Mouse (Mus musculus) neural tube, embryonic 15.5 days (tissue): Measurements from ENCODE around the gene Zfp524. TPM values are rescaled to one million over a fixed set of nuclear protein-coding genes. Genes with fewer than 3 reads are reported as not detected.
A peak's percentile ranks its signal among the peaks of the same experiment; 100 is the strongest.
"Not testable (repeated sequence)": the region's sequence is repeated elsewhere in the genome, so short reads cannot be mapped to it uniquely, and the experiment has no call there.

Experiments
- ATAC-seq: fragments of 200-750 bp; cut with Nextera tagmentation; 2 replicates; pipeline ENCODE4 v1.8.0; 2017; ENCODE audit warnings: mild to moderate bottlenecking, moderate TSS enrichment, moderate library complexity; ENCODE audit not compliant: low FRiP score
- H3K27ac ChIP-seq: fragments of 300-500 bp; sonication (generic); replicated peaks from 2 replicates; pipeline ENCODE4 v1.5.1; 2015; ENCODE audit warnings: mild to moderate bottlenecking, inconsistent platforms
- H3K27me3 ChIP-seq: fragments of 300-500 bp; sonication (generic); replicated peaks from 2 replicates; pipeline ENCODE4 v1.6.1; 2015; ENCODE audit warnings: inconsistent platforms
- H3K36me3 ChIP-seq: fragments of 300-500 bp; sonication (generic); 2 replicates; pipeline ENCODE4 v1.6.1; 2015; ENCODE audit warnings: inconsistent platforms
- H3K4me1 ChIP-seq: fragments of 300-500 bp; sonication (generic); 2 replicates; pipeline ENCODE4 v1.6.1; 2015; ENCODE audit warnings: inconsistent platforms
- H3K4me2 ChIP-seq: fragments of 300-500 bp; sonication (generic); 2 replicates; pipeline ENCODE4 v1.6.1; 2015; ENCODE audit warnings: inconsistent platforms, mild to moderate bottlenecking, moderate library complexity
- H3K4me3 ChIP-seq: fragments of 300-500 bp; sonication (generic); replicated peaks from 2 replicates; pipeline ENCODE4 v1.5.1; 2015; ENCODE audit warnings: mild to moderate bottlenecking, inconsistent platforms
- H3K9ac ChIP-seq: fragments of 300-500 bp; sonication (generic); replicated peaks from 2 replicates; pipeline ENCODE4 v1.6.1; 2015; ENCODE audit warnings: mild to moderate bottlenecking, inconsistent platforms
- H3K9me3 ChIP-seq: fragments of 300-500 bp; sonication (generic); replicated peaks from 2 replicates; pipeline ENCODE4 v1.6.1; 2016; ENCODE audit warnings: inconsistent platforms
- WGBS: fragments of 180-500 bp; shearing (Covaris S2); methylation state at CpG from one replicate; pipeline ENCODE4 v1.1.7; 2015; ENCODE audit warnings: mixed read lengths; 5-methylcytosine and 5-hydroxymethylcytosine counted together
- polyA plus RNA-seq: library from polyadenylated mRNA; unstranded; fragments of >200 nt; fragmentation: Nextera tagmentation; extraction: Ambion mirVana; gene quantifications from 2 replicates; pipeline ENCODE4 v1.2.1, GENCODE M21; 2015

Gene Zfp524
- polyA plus RNA-seq, 1 experiment from 2014 or later = 7.3 TPM

DNA sequence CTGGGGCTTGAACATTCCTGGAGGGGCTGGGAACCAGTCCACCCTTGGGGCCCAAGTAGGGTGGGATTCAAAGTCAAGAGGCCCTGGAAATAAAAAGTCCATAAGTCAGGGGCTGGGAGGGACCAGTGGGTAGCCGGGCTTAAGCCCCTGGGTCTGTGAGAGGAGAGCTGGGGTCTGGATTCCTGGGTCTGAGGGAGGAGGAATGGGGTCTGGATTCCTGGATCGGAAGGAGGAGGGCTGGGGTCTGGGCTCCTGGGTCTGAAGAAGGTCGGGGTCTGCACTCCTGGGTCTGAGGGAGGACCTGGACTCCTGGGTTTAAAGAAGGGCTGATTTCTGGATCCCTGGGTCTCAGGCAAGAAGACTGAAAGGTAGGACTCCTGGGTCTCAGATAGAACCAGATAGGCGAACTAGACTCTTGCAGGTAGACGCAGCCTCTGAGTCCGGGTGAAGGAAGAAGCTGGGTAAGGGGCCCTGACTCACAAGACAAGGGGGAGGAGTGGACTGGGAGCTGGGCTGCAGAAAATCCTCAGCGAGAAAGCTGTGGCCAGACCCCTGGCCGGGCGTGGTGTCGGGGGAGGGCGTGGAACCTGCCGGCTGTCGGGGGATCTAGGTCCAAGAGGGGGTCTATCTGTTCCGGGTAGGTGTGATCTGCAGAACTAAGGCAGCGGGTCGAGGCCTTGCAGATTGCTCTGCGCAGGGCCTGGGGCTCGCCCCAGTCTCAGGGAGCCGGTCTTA is 18.8 kb upstream of the Zfp524 start:
- peak overlapping the region; percentile 75 for H3K27ac ChIP-seq
- peak overlapping the region; percentile 73 for H3K4me3 ChIP-seq
- peaks cover 31% of the 10 kb centered on the region for H3K36me3 ChIP-seq
- no peaks in the 10 kb centered on the region for H3K27me3 ChIP-seq
- H3K9me3 ChIP-seq = no peaks in the 10 kb centered on the region
- 7% methylated on average over 19 of the region's 19 CpGs for WGBS
- peak overlapping the region; percentile 77 for H3K4me2 ChIP-seq
- peaks cover 41% of the 10 kb centered on the region for H3K4me1 ChIP-seq
- ATAC-seq = peak; percentile 13
- H3K9ac ChIP-seq = peak overlapping the region; percentile 81

DNA sequence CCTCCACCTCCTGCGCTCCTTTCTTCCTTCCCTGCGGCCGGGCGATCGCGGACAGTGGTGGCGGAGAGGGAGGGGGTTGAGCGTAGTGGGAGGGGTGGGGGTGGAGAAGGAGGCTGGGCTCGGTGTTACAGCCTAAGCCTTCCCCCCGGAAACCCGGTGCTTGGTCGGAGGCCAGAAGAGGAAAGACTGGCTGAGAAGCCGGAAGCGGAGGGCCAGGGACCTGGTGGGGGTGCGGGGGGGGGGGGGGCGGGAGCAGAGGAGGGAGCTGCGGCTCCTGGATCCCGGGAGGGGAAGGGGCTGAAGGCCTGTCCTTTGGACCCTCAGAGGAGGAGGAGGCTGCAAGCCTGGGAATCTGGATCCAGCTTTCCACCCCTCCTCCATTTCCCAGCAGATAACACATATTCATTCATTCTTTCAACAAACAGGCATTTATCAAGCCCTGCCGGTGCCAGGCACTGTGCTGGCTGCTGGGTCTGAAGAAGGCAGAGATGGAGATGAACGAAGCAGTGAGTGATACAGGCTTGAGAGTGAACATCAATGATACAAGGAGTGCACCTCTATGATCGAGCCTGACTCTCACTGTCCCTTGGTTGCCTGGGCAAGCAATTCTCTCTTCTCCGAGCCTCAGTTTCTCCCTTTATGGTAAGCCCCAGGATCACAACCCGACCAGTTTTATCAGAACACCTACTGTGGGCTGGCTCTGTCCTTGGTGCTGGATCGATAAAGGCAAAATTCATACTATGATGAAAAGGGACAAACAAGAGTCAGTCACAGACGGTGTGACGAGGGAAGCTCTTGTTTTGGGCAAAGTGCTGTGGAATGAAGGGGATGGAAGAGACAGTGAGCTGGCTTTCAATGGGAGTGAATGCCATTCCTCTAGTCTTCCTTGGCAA is 18.0 kb upstream of the Zfp524 start, which contains the start of gene Zfp579:
Gene Zfp579, minus strand, starts transcription at position 156 of the 893 bp plus-strand sequence.
- Histone ChIP-seq H3K4me2 (peak within 1 kb of the TSS; percentile 77), H3K4me1 (peaks cover 41% of the 10 kb centered on the region), H3K27ac (peak within 1 kb of the TSS; percentile 90), H3K4me3 (peak within 1 kb of the TSS; percentile 73), H3K27me3 (no peaks in the 10 kb centered on the region), H3K9ac (peak within 1 kb of the TSS; percentile 81), H3K36me3 (peaks cover 23% of the 10 kb centered on the region), H3K9me3 (no peaks in the 10 kb centered on the region)
- peak; percentile 88 for ATAC-seq
- WGBS = 4% methylated on average over 20 of the region's 26 CpGs

DNA sequence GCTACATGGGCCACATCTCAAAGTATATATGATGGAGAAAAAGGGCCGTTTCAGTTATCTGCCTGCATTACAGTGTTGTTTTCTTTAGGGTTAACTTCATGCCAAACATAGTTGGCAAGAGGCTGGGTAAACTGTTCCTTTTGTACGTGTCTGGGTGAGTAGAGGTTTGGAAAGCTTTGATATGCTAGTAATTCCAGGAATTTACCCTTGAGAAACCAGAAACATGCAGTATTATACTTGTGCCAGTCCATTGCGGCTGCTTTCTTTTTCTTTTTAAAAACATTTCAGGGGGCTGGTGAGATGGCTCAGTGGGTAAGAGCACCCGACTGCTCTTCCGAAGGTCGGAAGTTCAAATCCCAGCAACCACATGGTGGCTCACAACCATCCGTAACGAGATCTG is 17.3 kb upstream of the Zfp524 start:
- Histone ChIP-seq H3K4me1 (peaks cover 41% of the 10 kb centered on the region), H3K4me2 (peak overlapping the region; percentile 77), H3K27me3 (no peaks in the 10 kb centered on the region), H3K4me3 (peak overlapping the region; percentile 73), H3K27ac (peak overlapping the region; percentile 90), H3K36me3 (peaks cover 16% of the 10 kb centered on the region), H3K9ac (peak overlapping the region; percentile 81), H3K9me3 (no peaks in the 10 kb centered on the region)
- WGBS = 68% methylated on average over 6 of the region's 8 CpGs
- ATAC-seq = no peak

DNA sequence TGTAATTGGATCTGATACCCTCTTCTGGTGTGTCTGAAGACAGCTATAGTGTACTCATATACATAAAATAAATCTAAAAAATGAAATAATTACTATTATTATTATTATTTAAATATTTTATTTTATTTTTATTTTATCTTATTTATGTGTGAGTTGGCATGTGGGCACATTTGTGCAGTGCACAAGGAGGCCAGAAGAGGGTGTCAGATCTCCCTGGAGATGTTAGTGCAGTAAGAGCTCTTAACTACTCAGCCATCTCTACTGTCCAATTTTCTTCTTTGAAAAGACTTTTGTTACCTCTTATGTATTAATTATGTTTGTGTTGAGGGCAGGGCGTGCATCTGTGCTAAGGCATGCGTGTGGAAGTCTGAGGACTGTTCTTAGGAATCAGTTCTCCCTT is 14.3 kb upstream of the Zfp524 start:
- H3K9ac ChIP-seq = no peak overlapping the region
- ATAC-seq = no peak
- no peak overlapping the region for H3K4me2 ChIP-seq
- peaks cover 13% of the 10 kb centered on the region for H3K4me1 ChIP-seq
- no peaks in the 10 kb centered on the region for H3K36me3 ChIP-seq
- no peaks in the 10 kb centered on the region for H3K27me3 ChIP-seq
- no peaks in the 10 kb centered on the region for H3K9me3 ChIP-seq
- 72% methylated on average over 2 of the region's 2 CpGs for WGBS
- no peak overlapping the region for H3K4me3 ChIP-seq
- H3K27ac ChIP-seq = no peak overlapping the region

DNA sequence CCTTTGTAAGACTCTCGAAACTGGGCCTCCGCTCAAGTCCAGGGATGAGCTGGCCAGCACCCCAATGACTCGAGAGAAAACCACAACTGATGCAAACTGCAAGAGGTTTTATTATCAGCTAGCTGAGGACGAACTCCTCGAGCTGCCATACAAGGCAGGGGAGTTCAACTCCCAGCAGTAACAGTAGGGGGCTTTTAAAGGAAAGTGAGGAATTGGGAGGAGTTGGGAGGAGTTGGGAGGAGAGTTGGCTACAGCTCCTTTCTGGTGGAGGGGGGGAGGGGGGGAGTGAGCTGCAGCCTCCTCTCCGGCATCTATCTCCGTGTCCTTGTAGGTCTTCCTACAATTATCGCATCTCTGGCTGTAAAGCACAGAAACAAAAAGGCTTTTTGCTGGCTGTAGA is 11.3 kb upstream of the Zfp524 start:
- not testable (repeated sequence) for H3K4me2 ChIP-seq, H3K27me3 ChIP-seq, H3K27ac ChIP-seq, H3K4me1 ChIP-seq, H3K9me3 ChIP-seq, ATAC-seq, H3K4me3 ChIP-seq, H3K9ac ChIP-seq
- H3K36me3 ChIP-seq = peaks cover 14% of the 10 kb centered on the region
- 71% methylated on average over 8 of the region's 8 CpGs for WGBS

DNA sequence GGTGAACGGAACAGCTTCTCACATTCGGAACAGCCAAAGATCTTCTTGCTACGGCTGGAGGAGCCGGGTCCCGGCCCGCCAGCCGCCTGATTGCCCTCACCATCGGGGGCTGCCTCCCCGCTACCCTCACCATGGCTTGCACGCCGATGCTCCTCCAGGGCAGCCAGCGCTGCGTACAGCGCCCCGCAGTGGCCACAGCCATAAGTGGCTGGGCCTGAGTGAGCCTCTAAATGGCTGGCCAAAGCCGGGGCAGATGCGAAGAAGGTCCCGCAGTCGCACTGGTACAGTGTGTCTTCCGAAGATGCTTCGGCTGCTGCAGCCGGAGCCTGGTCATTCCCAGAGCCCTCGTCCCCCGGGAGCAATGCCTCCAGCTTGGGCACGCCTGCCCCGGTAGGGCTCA is 6.0 kb upstream of the Zfp524 start:
- WGBS = 95% methylated on average over 26 of the region's 26 CpGs
- ATAC-seq = no peak
- Histone ChIP-seq H3K4me1 (0 out of 2 replicates have a peak, but pooled peaks cover 2% of the 10 kb centered on the region), H3K9ac (no peak overlapping the region), H3K4me2 (no peak overlapping the region), H3K27me3 (no peaks in the 10 kb centered on the region), H3K9me3 (no peaks in the 10 kb centered on the region), H3K27ac (no peak overlapping the region), H3K36me3 (peaks cover 63% of the 10 kb centered on the region), H3K4me3 (no peak overlapping the region)

DNA sequence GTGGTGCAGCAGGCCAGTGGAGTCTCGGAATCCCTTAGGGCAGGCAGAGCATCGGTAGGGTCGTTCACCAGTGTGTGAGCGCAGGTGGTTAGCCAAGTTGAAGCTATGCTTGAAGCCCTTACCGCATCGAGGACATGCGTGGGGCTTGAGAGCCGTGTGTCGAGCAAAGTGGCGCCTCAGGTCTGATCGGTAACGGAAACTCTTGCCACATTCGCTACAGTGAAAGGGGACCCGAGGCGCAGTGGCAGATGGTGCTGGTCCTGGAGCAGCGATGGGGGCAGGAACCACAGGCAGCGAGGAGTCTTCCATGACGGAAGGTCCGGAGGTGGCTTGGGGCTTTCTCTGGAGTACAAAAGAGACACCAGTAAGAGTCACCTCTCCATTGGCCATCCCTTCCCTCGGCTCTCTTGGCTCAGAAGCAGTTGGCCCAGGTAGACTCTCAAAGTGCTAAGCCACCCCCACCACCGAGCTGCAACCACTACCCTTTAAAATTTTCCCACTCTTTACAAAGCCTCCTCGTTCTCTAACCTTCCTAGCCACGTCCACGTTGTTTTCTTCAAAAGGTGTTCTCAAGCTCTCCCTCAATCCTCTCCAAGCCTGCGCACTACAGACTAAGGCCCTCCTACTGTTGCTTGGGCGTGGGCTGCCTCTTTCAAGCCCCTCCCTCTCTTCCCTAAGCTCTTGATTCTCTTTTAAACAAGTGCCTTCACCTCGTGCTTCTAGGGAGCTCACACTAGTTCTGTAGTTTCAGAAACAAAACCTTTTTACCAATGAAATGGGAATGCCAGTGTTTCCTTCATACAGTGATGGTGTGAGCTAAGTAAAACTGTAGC is 1.3 kb upstream of the Zfp524 start:
- H3K9me3 ChIP-seq = no peaks in the 10 kb centered on the region
- WGBS = 94% methylated on average over 27 of the region's 27 CpGs
- H3K4me3 ChIP-seq = no peak overlapping the region
- ATAC-seq = no peak
- peaks cover 16% of the 10 kb centered on the region for H3K4me1 ChIP-seq
- peaks cover 48% of the 10 kb centered on the region for H3K36me3 ChIP-seq
- no peak overlapping the region for H3K9ac ChIP-seq
- no peaks in the 10 kb centered on the region for H3K27me3 ChIP-seq
- H3K27ac ChIP-seq = no peak overlapping the region
- peak overlapping the region; percentile 69; the same call in 1 of the 2 replicates for H3K4me2 ChIP-seq

DNA sequence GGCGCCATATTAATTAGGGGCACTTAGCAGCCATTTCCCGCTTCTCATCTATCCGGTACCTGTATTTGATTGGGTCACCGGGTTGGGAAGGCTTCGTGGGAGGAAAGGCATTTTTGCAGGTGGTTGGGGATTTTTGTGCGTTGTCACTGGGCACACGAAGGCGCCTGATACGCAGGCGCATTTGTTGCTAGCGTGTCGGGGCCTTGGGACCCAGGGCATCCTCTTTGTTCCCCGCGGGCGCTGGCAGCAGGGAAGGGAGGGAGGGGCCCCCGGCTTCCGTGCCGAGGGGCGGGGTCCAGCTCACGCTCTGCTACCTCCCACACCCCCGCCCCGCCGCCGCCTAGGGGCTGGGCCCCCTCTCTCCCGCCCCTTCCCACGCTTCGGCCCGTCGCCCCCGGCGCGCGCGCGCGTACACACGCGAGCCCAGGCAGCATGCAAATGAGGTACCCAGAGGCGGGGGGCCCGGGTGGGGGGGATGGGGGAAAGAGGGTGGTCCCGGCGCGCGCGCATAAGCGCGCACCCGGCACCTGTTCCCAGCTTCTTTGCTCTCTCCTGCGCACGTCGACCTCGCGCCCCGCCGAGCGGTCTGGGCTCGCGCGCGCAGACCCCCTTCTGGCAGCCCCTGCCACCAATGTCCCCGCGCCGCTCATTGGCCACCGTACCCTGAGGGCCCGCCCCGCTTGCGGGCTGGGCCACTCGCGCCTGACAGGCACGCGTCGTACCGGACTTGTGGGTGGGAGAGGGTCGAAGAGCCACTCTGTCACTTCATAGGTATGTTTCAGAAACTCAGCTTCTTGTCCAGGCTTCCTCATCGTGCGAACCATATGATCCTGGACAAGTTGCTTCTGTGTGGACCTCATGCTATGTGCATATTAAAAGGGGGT is 1.1 kb downstream of the Zfp524 start, which contains the start of gene Gm44973:
Gene Gm44973, plus strand, starts transcription at position 379 of the 884 bp plus-strand sequence.
- peaks cover 21% of the 10 kb centered on the region for H3K4me1 ChIP-seq
- H3K36me3 ChIP-seq = peaks cover 24% of the 10 kb centered on the region
- H3K27ac ChIP-seq = peak within 1 kb of the TSS; percentile 99
- H3K9me3 ChIP-seq = no peaks in the 10 kb centered on the region
- WGBS = under 1% methylated on average over 63 of the region's 76 CpGs
- H3K4me2 ChIP-seq = peak within 1 kb of the TSS; percentile 69
- H3K27me3 ChIP-seq = no peaks in the 10 kb centered on the region
- H3K9ac ChIP-seq = peak within 1 kb of the TSS; percentile 79
- ATAC-seq = peak; percentile 79
- peak within 1 kb of the TSS; percentile 72 for H3K4me3 ChIP-seq

DNA sequence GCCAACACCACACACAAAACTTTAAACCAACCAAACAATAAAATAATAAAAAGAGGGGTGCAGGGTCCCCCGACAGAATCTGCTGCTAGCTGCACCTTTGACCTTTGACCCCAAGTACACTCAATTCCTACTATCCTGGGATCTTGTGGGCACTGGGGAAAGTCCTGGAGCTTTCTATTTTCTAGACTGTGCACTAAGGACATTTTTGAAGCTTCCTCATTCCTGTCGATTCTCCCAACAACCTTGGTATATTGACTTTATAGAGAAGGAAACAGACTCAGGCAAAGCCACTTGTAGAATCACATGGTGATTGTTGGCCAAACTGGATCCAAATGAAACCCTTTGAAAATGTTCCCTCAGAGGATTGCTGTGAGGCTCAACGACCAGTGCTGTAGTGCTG is 1.8 kb downstream of the Zfp524 start:
- H3K9me3 ChIP-seq = no peaks in the 10 kb centered on the region
- H3K4me1 ChIP-seq = peaks cover 25% of the 10 kb centered on the region
- peak overlapping the region; percentile 99 for H3K27ac ChIP-seq
- peak overlapping the region; percentile 69 for H3K4me2 ChIP-seq
- H3K4me3 ChIP-seq = peak overlapping the region; percentile 72
- ATAC-seq = no peak
- H3K27me3 ChIP-seq = no peaks in the 10 kb centered on the region
- peaks cover 17% of the 10 kb centered on the region for H3K36me3 ChIP-seq
- H3K9ac ChIP-seq = peak overlapping the region; percentile 64
- 47% methylated on average over 3 of the region's 3 CpGs for WGBS

DNA sequence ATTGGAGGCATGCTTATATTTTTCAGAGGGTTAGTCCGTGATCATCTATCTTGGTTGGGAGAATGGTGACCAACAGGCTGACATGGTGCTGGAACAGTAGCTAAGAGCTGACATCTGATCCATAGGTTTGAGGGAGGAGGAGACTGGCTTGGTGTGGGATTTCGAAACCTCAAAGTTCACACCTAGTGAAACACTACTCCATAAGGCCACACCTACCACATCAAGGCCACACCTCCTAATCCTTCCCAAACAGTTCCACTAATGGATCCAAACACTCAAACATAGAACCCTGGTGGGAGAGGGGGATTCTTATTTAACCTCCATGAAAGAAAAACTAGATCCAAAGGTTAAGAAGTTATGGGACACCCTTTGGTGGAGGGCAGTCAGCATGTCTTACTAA is 2.7 kb downstream of the Zfp524 start:
- H3K4me1 ChIP-seq = peaks cover 33% of the 10 kb centered on the region
- H3K4me2 ChIP-seq = no peak overlapping the region
- ATAC-seq = no peak
- H3K9me3 ChIP-seq = no peaks in the 10 kb centered on the region
- H3K36me3 ChIP-seq = peaks cover 9% of the 10 kb centered on the region
- H3K4me3 ChIP-seq = no peak overlapping the region
- no peak overlapping the region for H3K27ac ChIP-seq
- H3K9ac ChIP-seq = no peak overlapping the region
- H3K27me3 ChIP-seq = no peaks in the 10 kb centered on the region
- 100% methylated on average over 2 of the region's 2 CpGs for WGBS
